ENCODE assay signal across 14 mouse cellular contexts in genomic region chr2:178304188-178304529, GRCm38 (mm10).
A peak's percentile ranks its signal among the peaks of the same experiment; 100 is the strongest.
DNase-seq lines count a peak whose midpoint lies in the region; ATAC-seq and TF ChIP-seq lines count a peak whose summit lies in the region.
"Had no signal": no experiment of that assay in that cellular context is flagged by ENCODE, and none has a peak within 500 bp of the region (broad histone marks: within the 10 kb centered on the region; RNA-seq: fewer than 3 reads in every experiment).

No protein-coding gene starts in this region.

- WGBS in forebrain, embryonic 13.5 days = 45% methylated on average over 1 of the region's 1 CpGs
- 33% methylated on average over 1 of the region's 1 CpGs for WGBS in forebrain, postnatal 0 days
- WGBS in midbrain, embryonic 10.5 days = 73% methylated on average over 1 of the region's 1 CpGs
- WGBS in neural tube, embryonic 13.5 days = 40% methylated on average over 1 of the region's 1 CpGs
- WGBS in lung, adult 2 months = 36% methylated on average over 1 of the region's 1 CpGs
- 21% methylated on average over 1 of the region's 1 CpGs for WGBS in liver, embryonic 12.5 days (ENCODE audit: insufficient replicate concordance)

- H3K36me3 ChIP-seq in forebrain, embryonic 13.5 days (ENCODE audit: poor library complexity, severe bottlenecking) = peaks cover 9% of the 10 kb centered on the region; the same call in 1 of the 2 replicates
- H3K36me3 ChIP-seq in forebrain, postnatal 0 days (ENCODE audit: insufficient read depth) = peaks cover 10% of the 10 kb centered on the region; the same call in 1 of the 2 replicates
- no peaks in the 10 kb centered on the region for H3K36me3 ChIP-seq in midbrain, embryonic 10.5 days
- peaks cover 22% of the 10 kb centered on the region for H3K36me3 ChIP-seq in neural tube, embryonic 13.5 days
- H3K36me3 ChIP-seq in liver, embryonic 12.5 days = no peaks in the 10 kb centered on the region
- H3K36me3 ChIP-seq: embryonic facial prominence, embryonic 15.5 days; heart, embryonic 15.5 days; liver, embryonic 15.5 days had no signal

- peaks cover 26% of the 10 kb centered on the region for H3K4me1 ChIP-seq in forebrain, embryonic 13.5 days
- H3K4me1 ChIP-seq in forebrain, postnatal 0 days (ENCODE audit: insufficient read depth) = peaks cover 21% of the 10 kb centered on the region
- peaks cover 28% of the 10 kb centered on the region for H3K4me1 ChIP-seq in midbrain, embryonic 10.5 days
- peaks cover 47% of the 10 kb centered on the region for H3K4me1 ChIP-seq in neural tube, embryonic 13.5 days (replicated peaks)
- H3K4me1 ChIP-seq in lung, adult 2 months (ENCODE audit: control insufficient read depth, insufficient read depth, low read length) = no peaks in the 10 kb centered on the region
- H3K4me1 ChIP-seq in liver, embryonic 12.5 days = no peaks in the 10 kb centered on the region
- H3K4me1 ChIP-seq: embryonic facial prominence, embryonic 15.5 days; heart, embryonic 15.5 days; liver, embryonic 15.5 days had no signal

- H3K27me3 ChIP-seq in forebrain, embryonic 13.5 days = no peaks in the 10 kb centered on the region
- H3K27me3 ChIP-seq in forebrain, postnatal 0 days (ENCODE audit: insufficient read depth, low read length) = no peaks in the 10 kb centered on the region
- H3K27me3 ChIP-seq in midbrain, embryonic 10.5 days (ENCODE audit: low read depth, poor library complexity, severe bottlenecking) = no peaks in the 10 kb centered on the region
- H3K27me3 ChIP-seq in neural tube, embryonic 13.5 days = no peaks in the 10 kb centered on the region
- no peaks in the 10 kb centered on the region for H3K27me3 ChIP-seq in liver, embryonic 12.5 days (replicated peaks)
- H3K27me3 ChIP-seq: embryonic facial prominence, embryonic 15.5 days; heart, embryonic 15.5 days; liver, embryonic 15.5 days had no signal

- no peak overlapping the region for H3K9ac ChIP-seq in forebrain, embryonic 13.5 days
- H3K9ac ChIP-seq in forebrain, postnatal 0 days = 0 out of 2 replicates have a peak overlapping the region, but pooled peaks have one; percentile 14
- H3K9ac ChIP-seq in neural tube, embryonic 13.5 days = no peak overlapping the region
- no peak overlapping the region for H3K9ac ChIP-seq in liver, embryonic 12.5 days
- H3K9ac ChIP-seq: embryonic facial prominence, embryonic 15.5 days; heart, embryonic 15.5 days; liver, embryonic 15.5 days had no signal

- no peak for TF ChIP-seq POLR2A in lung, adult 2 months (IDR thresholded peaks at IDR 0.05; ENCODE audit: borderline replicate concordance, extremely low read depth, low read depth, low read length)

- H3K27ac ChIP-seq in forebrain, embryonic 13.5 days = 0 out of 2 replicates have a peak overlapping the region, but pooled peaks have one; percentile 40
- peak overlapping the region; percentile 86 for H3K27ac ChIP-seq in forebrain, postnatal 0 days (ENCODE audit: low read depth, low read length)
- H3K27ac ChIP-seq in midbrain, embryonic 10.5 days (replicated peaks) = peak overlapping the region; percentile 57
- H3K27ac ChIP-seq in neural tube, embryonic 13.5 days (replicated peaks) = peak overlapping the region; percentile 81
- no peak overlapping the region for H3K27ac ChIP-seq in liver, embryonic 12.5 days
- H3K27ac ChIP-seq: embryonic facial prominence, embryonic 15.5 days; heart, embryonic 15.5 days; kidney, postnatal 0 days; liver, embryonic 15.5 days had no signal

- no peak overlapping the region for H3K4me3 ChIP-seq in forebrain, embryonic 13.5 days
- H3K4me3 ChIP-seq in forebrain, postnatal 0 days (ENCODE audit: low read depth, low read length) = no peak overlapping the region
- H3K4me3 ChIP-seq in midbrain, embryonic 10.5 days = no peak overlapping the region
- no peak overlapping the region for H3K4me3 ChIP-seq in neural tube, embryonic 13.5 days
- H3K4me3 ChIP-seq in lung, adult 2 months (replicated peaks; ENCODE audit: extremely low read depth, low read depth, low read length) = no peak overlapping the region
- no peak overlapping the region for H3K4me3 ChIP-seq in liver, embryonic 12.5 days
- H3K4me3 ChIP-seq: embryonic facial prominence, embryonic 15.5 days; heart, embryonic 15.5 days; liver, embryonic 15.5 days had no signal

- DNase-seq in forebrain, postnatal 0 days = no peak
- no peak for DNase-seq in midbrain, embryonic 10.5 days (ENCODE audit: low spot score)
- no peak for DNase-seq in left cerebral cortex, adult 9 months (ENCODE audit: low spot score in 2 of 2)
- no peak for DNase-seq in lung, adult 2 months
- DNase-seq: adrenal gland, adult 8-10 months; cerebellum, adult 11-12 months had no signal

- TF ChIP-seq CTCF in forebrain, postnatal 0 days (IDR thresholded peaks at IDR 0.05; ENCODE audit: low read depth) = no peak
- no peak for TF ChIP-seq CTCF in lung, adult 2 months (IDR thresholded peaks at IDR 0.05; ENCODE audit: insufficient read depth, low read length)

- H3K9me3 ChIP-seq in forebrain, embryonic 13.5 days (replicated peaks) = peaks cover 4% of the 10 kb centered on the region; the same call in 1 of the 2 replicates
- H3K9me3 ChIP-seq in forebrain, postnatal 0 days (ENCODE audit: low read length) = no peaks in the 10 kb centered on the region
- no peaks in the 10 kb centered on the region for H3K9me3 ChIP-seq in midbrain, embryonic 10.5 days (replicated peaks)
- H3K9me3 ChIP-seq in neural tube, embryonic 13.5 days = no peaks in the 10 kb centered on the region
- H3K9me3 ChIP-seq in liver, embryonic 12.5 days (replicated peaks) = no peaks in the 10 kb centered on the region
- H3K9me3 ChIP-seq: embryonic facial prominence, embryonic 15.5 days; heart, embryonic 15.5 days; liver, embryonic 15.5 days had no signal

- peak; percentile 37; the same call in 1 of the 2 replicates for ATAC-seq in forebrain, embryonic 13.5 days
- no peak for ATAC-seq in forebrain, postnatal 0 days
- ATAC-seq in neural tube, embryonic 13.5 days (ENCODE audit: low read depth) = peak; percentile 48; the same call in 1 of the 2 replicates
- ATAC-seq in liver, embryonic 12.5 days = no peak
- ATAC-seq: CD4-positive, CD25-positive, alpha-beta regulatory T cell, adult 4 months had no signal

- no peak overlapping the region for H3K4me2 ChIP-seq in forebrain, embryonic 13.5 days
- no peak overlapping the region for H3K4me2 ChIP-seq in forebrain, postnatal 0 days (ENCODE audit: low read depth)
- no peak overlapping the region for H3K4me2 ChIP-seq in neural tube, embryonic 13.5 days
- no peak overlapping the region for H3K4me2 ChIP-seq in liver, embryonic 12.5 days
- H3K4me2 ChIP-seq: embryonic facial prominence, embryonic 15.5 days; heart, embryonic 15.5 days; liver, embryonic 15.5 days had no signal

Comparison
In these comparisons a context has a peak if more than half of its experiments do, and no peak if none do; other contexts are left out.
1. ATAC-seq: peak in forebrain, embryonic 13.5 days (single experiment) and neural tube, embryonic 13.5 days (single experiment); none in forebrain, postnatal 0 days (single experiment) and liver, embryonic 12.5 days (single experiment).